Mouse (Mus musculus): ENCODE measurements at regions not wholly inside any gene's neighbourhood (a gene's known extent, or its start where the extent isn't known, plus 50 kb on each side); places are given as distances from the start of the nearest gene placed in this dataset.

DNA sequence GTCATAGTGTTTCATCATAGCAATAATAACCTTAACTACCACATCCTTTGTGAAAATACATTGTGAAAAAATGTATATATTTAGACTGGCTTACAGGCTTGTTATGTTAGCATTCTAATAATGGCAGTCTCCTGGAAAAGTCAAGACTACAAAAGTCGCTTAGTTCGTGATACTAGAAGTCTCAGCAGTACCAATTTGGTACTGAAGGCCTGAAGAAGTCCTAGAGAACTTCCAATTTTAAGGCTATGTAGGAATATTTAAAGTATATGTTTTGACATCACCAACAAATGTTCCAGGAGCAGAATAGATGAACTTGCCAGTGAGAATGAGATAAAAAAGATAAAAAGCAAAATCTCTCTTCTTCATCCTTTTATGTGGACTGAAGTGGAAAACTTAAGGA lies 182.5 kb upstream of the St6gal2 start:
- TF ChIP-seq HCFC1 (IDR thresholded peaks at IDR 0.05; ENCODE audit: borderline replicate concordance, insufficient read depth, low read length), result no peak
- no peak for TF ChIP-seq ZC3H11A (IDR thresholded peaks at IDR 0.05; ENCODE audit: borderline replicate concordance, low read depth, low read length)
- TF ChIP-seq CHD2 (IDR thresholded peaks at IDR 0.05; ENCODE audit: low read depth, low read length), result no peak

All from ES-E14 (cell line).